Mouse (Mus musculus) E14TG2a.4 (cell line): Measurements from ENCODE around the gene Rpap2.

Source experiments
- H3K27me3 ChIP-seq: 2 replicates; pipeline ENCODE4 v1.6.1; 2014; ENCODE audit warnings: low read length, control low read depth; ENCODE audit not compliant: insufficient read depth
- H3K36me3 ChIP-seq: 2 replicates; pipeline ENCODE4 v1.6.1; 2014; ENCODE audit warnings: low read length, control low read depth; ENCODE audit not compliant: insufficient read depth
- H3K4me1 ChIP-seq: replicated peaks from 2 replicates; pipeline ENCODE4 v1.6.1; 2014; ENCODE audit warnings: low read depth, low read length, control low read depth
- H3K4me3 ChIP-seq: replicated peaks from 2 replicates; pipeline ENCODE4 v1.5.1; 2014; ENCODE audit warnings: mild to moderate bottlenecking, low read length
- H3K9me3 ChIP-seq: 2 replicates; pipeline ENCODE4 v1.6.1; 2014; ENCODE audit warnings: low read length, control low read depth
- CTCF ChIP-seq: conservative IDR thresholded peaks from 2 replicates; pipeline ENCODE4 v1.5.1; 2014; ENCODE audit warnings: low read length
- NANOG ChIP-seq: IDR thresholded peaks from 2 replicates; pipeline ENCODE4 v1.6.1; 2014; ENCODE audit warnings: borderline replicate concordance, low read length, mixed read lengths
- POU5F1 ChIP-seq: IDR thresholded peaks from 2 replicates; pipeline ENCODE4 v1.6.1; 2014; ENCODE audit warnings: low read length, borderline replicate concordance

Gene Rpap2

DNA sequence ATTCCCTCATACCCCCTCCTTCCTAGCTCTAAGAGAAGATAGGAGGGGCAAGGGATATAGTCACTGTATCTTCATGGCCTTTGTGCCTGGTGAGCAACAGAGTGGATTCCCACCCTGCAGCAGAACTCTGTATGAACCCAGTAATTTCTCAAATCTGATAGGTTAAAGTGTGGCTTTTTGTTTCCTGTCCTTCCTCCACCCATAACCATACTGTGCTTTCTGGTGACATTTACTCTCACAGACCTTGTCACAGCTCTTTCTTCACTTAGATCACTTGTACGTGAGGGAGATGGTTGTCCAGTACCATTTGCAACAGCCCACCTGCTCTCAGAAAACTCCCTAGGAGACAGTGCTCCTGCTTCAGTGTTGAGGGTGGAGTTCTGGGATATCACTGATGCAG is 53.3 kb downstream of the Rpap2 start:
- H3K4me1 ChIP-seq, result no peaks in the 10 kb centered on the region
- no peaks in the 10 kb centered on the region for H3K27me3 ChIP-seq
- H3K4me3 ChIP-seq, result no peak overlapping the region
- TF ChIP-seq CTCF, result no peak
- TF ChIP-seq NANOG, result no peak
- peaks cover 37% of the 10 kb centered on the region for H3K36me3 ChIP-seq
- peaks cover 50% of the 10 kb centered on the region for H3K9me3 ChIP-seq

DNA sequence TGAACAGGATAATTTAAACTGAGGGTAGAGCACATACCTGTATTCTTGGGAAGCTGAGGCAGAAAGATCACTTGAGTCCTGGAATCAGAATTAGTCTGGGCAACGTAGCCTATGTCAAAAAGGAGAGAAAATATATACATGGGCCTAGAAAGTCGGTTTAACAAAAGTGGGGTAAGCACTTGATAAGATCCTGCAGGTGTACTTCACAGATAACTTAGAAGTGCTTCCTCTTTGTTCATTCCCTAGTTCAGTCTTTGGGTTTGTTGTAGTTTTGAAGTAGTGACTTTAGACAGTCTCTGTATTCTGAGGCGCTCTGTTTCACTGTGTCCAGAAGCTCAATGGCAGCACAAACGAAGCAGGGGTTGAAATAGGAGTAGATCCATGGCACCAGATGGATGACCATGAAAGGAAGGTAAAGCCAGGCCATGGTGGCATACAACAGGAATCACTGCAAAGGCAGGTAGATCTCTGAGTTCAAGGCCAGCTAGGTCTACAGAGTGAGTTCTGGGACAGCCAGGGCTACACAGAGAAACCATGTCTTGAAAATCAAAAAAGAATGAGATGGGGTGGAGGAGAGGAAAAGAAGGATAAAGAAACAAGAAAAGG is 55.0 kb downstream of the Rpap2 start:
- Histone ChIP-seq H3K36me3 (peaks cover 30% of the 10 kb centered on the region), H3K27me3 (no peaks in the 10 kb centered on the region), H3K9me3 (peaks cover 43% of the 10 kb centered on the region), H3K4me1 (no peaks in the 10 kb centered on the region), H3K4me3 (no peak overlapping the region)
- TF ChIP-seq NANOG (no peak), POU5F1 (no peak), CTCF (no peak)

DNA sequence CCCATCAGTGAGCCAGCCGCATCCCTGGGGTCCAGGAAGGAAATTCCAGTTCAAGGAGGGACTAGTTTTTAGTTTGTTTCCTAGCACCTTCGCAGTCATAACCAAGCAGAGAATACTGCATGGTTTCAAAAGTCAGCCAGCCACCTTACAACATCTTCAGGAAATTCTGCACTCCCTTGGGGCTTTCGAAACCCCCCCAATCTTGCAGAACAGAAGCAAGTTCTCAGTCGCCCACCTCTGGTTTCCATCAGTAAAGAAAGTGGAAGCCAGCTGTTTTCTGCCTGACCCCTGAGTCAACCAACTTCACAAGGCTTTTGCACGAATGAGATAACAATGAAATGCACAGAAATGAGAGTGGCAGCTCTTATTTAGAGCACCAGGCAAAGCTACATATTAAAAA is 81.2 kb downstream of the Rpap2 start:
- no peaks in the 10 kb centered on the region for H3K4me1 ChIP-seq
- no peaks in the 10 kb centered on the region for H3K9me3 ChIP-seq
- peaks cover 21% of the 10 kb centered on the region for H3K27me3 ChIP-seq
- no peak overlapping the region for H3K4me3 ChIP-seq
- TF ChIP-seq POU5F1, result no peak
- no peak for TF ChIP-seq CTCF
- no peak for TF ChIP-seq NANOG
- H3K36me3 ChIP-seq, result no peaks in the 10 kb centered on the region

GRCm38 (mm10) chr5:107681300-107681699 is 84.1 kb downstream of the Rpap2 start:
- Histone ChIP-seq H3K4me1 (no peaks in the 10 kb centered on the region), H3K4me3 (no peak overlapping the region), H3K36me3 (no peaks in the 10 kb centered on the region), H3K9me3 (peaks cover 14% of the 10 kb centered on the region), H3K27me3 (peaks cover 32% of the 10 kb centered on the region)
- TF ChIP-seq NANOG, result no peak
- TF ChIP-seq POU5F1, result no peak
- TF ChIP-seq CTCF, result no peak

GRCm38 (mm10) chr5:107684380-107684779 is 87.2 kb downstream of the Rpap2 start:
- no peak for TF ChIP-seq CTCF
- no peak for TF ChIP-seq NANOG
- no peak for TF ChIP-seq POU5F1
- Histone ChIP-seq H3K4me1 (peaks cover 6% of the 10 kb centered on the region), H3K4me3 (no peak overlapping the region), H3K9me3 (peaks cover 26% of the 10 kb centered on the region), H3K27me3 (peaks cover 55% of the 10 kb centered on the region), H3K36me3 (no peaks in the 10 kb centered on the region)

- Histone ChIP-seq H3K9me3 (peaks cover 26% of the 10 kb centered on the region), H3K27me3 (peaks cover 56% of the 10 kb centered on the region), H3K4me1 (peaks cover 6% of the 10 kb centered on the region), H3K4me3 (no peak overlapping the region), H3K36me3 (no peaks in the 10 kb centered on the region)
- TF ChIP-seq NANOG (no peak), POU5F1 (no peak), CTCF (no peak)
These were observed 90.0 kb downstream of the Rpap2 start for GRCm38 (mm10) chr5:107687161-107687560.

GRCm38 (mm10) chr5:107687592-107688498 is 90.7 kb downstream of the Rpap2 start:
- TF ChIP-seq NANOG (no peak), POU5F1 (no peak), CTCF (no peak)
- peaks cover 6% of the 10 kb centered on the region for H3K4me1 ChIP-seq
- no peaks in the 10 kb centered on the region for H3K36me3 ChIP-seq
- peaks cover 51% of the 10 kb centered on the region for H3K27me3 ChIP-seq
- H3K4me3 ChIP-seq, result peak overlapping the region; percentile 66
- peaks cover 26% of the 10 kb centered on the region for H3K9me3 ChIP-seq

GRCm38 (mm10) chr5:107688499-107688866 is 91.3 kb downstream of the Rpap2 start:
- Histone ChIP-seq H3K4me1 (peaks cover 6% of the 10 kb centered on the region), H3K9me3 (peaks cover 26% of the 10 kb centered on the region), H3K27me3 (peaks cover 48% of the 10 kb centered on the region), H3K4me3 (peak overlapping the region; percentile 66), H3K36me3 (no peaks in the 10 kb centered on the region)
- TF ChIP-seq NANOG (no peak), CTCF (no peak), POU5F1 (no peak)

DNA sequence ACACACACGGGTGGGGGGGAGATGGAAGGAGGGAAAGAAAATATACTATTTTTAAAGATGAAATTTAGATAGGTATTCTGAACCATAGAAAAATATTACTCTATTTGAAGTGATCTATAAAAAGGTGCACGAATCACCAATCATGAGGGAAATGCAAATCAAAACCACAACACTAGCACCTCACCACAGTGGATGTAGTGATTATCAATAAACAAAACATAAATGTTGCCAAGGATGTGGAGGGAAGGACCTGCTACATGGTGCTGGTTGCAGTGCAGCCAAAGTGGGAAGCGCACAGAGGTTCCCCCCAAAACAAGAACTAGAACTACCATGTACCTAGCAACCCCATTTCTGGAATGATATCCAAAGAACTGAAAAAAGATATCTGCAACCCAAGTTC is 97.8 kb downstream of the Rpap2 start:
- Histone ChIP-seq H3K27me3 (peaks cover 9% of the 10 kb centered on the region), H3K9me3 (0 out of 2 replicates have a peak, but pooled peaks cover 4% of the 10 kb centered on the region), H3K4me3 (no peak overlapping the region), H3K36me3 (no peaks in the 10 kb centered on the region), H3K4me1 (no peaks in the 10 kb centered on the region)
- TF ChIP-seq CTCF (no peak), POU5F1 (no peak), NANOG (no peak)
